Mouse (Mus musculus): ENCODE results near the gene Sulf2.

DNA sequence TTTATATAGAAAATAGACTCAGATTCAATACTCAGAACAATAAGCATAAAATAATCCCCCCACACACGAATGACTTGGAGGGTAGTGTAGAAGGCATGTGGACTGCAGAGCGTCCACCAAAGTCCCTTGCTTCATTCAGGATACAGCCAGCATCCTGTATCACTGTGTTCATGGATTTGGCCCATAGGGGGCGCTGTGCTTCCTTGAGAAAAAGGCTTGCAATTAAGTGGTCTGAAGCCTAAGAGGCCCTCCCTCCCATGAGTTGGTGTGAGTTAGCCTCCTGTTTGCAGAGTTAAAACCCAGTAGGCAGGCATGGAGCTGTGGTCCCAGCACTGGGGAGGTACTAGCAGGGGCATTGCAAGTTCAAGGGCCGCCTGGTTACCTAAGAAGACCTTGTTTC, 47.1 kb downstream of the Sulf2 start:
- TF ChIP-seq CTCF (IDR thresholded peaks at IDR 0.05; ENCODE audit: extremely low read depth, insufficient read depth, insufficient read length, insufficient replicate concordance) (peak; percentile 51; the same call in 1 of the 2 replicates), POLR2A (IDR thresholded peaks at IDR 0.05; ENCODE audit: low read depth, low read length) (no peak)

Data from spleen, adult 2 months (tissue).